Mouse (Mus musculus): ENCODE measurements at regions not wholly inside any gene's neighbourhood (a gene's known extent, or its start where the extent isn't known, plus 50 kb on each side); places are given as distances from the start of the nearest gene placed in this dataset.

- TF ChIP-seq EP300 (IDR thresholded peaks at IDR 0.05; ENCODE audit: low read depth) (no peak), CTCF (IDR thresholded peaks at IDR 0.05; ENCODE audit: low read depth) (no peak)
These were observed 609.0 kb upstream of the Lmcd1 start for GRCm38 (mm10) chr6:111664603-111665002.

Data from liver, postnatal 0 days (tissue).